Mouse (Mus musculus) megakaryocyte, embryonic 14.5 days (primary cell): ENCODE results near the gene Senp1. TPM values are rescaled to one million over a fixed set of nuclear protein-coding genes. Genes with fewer than 3 reads are reported as not detected.

Experiments
- H3K27me3 ChIP-seq: replicated peaks from 2 replicates; pipeline ENCODE3; 2012; ENCODE audit warnings: inconsistent platforms
- H3K36me3 ChIP-seq: replicated peaks from 2 replicates; pipeline ENCODE3; 2012; ENCODE audit warnings: low read length, inconsistent platforms, mixed read lengths
- H3K4me1 ChIP-seq: 2 replicates; pipeline ENCODE4 v1.6.1; 2012; ENCODE audit warnings: inconsistent platforms
- H3K4me3 ChIP-seq: replicated peaks from 2 replicates; pipeline ENCODE3; 2012; ENCODE audit warnings: moderate library complexity, mild to moderate bottlenecking, inconsistent platforms
- H3K9me3 ChIP-seq: 2 replicates; pipeline ENCODE4 v1.6.1; 2012; ENCODE audit warnings: inconsistent platforms
- FLI1 ChIP-seq: IDR thresholded peaks from 2 replicates; pipeline ENCODE4 v1.6.1; 2012; ENCODE audit warnings: low read length, inconsistent platforms, mixed read lengths
- GATA1 ChIP-seq: IDR thresholded peaks from 3 replicates; pipeline ENCODE4 v1.6.1; 2012; ENCODE audit warnings: mixed read lengths, low read length, inconsistent platforms, borderline replicate concordance
- polyA plus RNA-seq: library from polyadenylated mRNA; stranded (reverse); fragments of >175 nt; gene quantifications from 2 replicates; pipeline ENCODE4 v1.2.3, GENCODE M21; 2012; ENCODE audit warnings: low replicate concordance; ENCODE audit not compliant: insufficient read depth

The Senp1 gene
- polyA plus RNA-seq, 1 experiment: 5.1 TPM

DNA sequence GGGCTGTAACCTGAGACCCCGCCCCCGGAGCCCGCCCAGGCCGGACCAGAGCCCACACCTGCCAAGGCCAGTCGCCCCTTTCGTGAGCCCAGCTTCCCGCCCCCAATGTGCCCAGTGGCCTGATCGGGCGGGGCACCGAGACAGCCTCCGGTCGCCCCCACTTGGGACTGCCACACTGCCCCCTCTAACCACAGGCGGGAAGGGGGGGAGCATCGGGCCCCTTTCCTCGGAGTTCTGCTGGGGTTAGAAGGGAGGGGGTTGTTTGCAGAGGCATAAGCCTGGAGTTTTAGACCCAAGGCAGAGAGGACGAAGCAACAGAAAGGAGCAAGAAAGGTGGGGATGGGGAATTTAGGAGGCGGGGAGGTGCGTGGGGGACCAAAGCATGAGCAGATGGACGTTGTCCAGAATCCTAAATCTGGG lies 88.8 kb downstream of the Senp1 start:
- H3K27me3 ChIP-seq: peaks cover 96% of the 10 kb centered on the region
- H3K9me3 ChIP-seq: peaks cover 6% of the 10 kb centered on the region; the same call in 1 of the 2 replicates
- H3K4me1 ChIP-seq: peaks cover 53% of the 10 kb centered on the region
- TF ChIP-seq GATA1 (no peak), FLI1 (no peak)
- H3K4me3 ChIP-seq: peak overlapping the region; percentile 18
- H3K36me3 ChIP-seq: no peaks in the 10 kb centered on the region

DNA sequence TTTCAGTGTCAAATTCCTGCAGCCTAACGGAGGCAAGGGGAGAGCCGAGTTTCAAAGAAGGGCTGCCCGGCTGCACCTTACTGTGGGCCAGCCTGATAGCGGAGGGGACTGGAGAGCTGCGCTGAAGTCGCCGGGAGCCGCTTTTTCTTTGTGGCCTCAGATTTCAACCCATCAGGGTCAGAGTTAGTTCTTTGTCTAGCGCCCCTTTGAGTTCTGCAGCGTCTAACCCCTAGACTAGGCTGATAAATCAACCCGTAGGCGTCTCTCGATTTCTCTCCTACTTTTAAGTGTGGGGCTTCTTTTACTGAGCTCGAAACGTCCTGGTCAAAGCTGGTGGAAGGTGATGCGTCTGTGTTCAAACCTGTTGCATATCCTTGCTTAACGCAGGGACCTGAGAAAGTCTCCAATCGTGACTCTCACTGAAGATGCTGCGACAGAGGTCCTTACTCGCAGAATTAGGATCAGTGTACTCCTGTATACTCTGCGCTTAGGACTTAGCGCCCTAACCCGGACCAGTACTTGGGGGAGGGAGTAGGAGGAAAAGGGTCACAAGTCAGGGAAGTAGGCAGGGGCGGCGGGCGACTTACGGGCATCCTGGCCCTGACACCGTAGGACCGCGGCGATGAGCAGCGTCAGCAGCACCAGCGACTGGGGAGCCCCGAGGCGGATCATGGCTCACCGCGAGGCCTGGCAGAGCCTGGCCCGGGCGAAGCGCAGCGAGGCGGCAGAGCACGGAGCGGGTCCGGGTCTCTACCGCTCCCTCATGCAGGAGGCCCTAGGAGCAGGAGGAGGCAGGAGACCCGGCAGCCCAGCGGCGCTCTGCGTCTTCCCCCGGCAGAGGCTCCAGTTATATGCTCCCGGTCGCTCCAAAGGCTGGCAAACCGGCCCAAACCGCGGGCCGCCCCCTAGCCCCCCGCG lies 89.5 kb downstream of the Senp1 start, which contains the start of gene Col2a1:
Col2a1 (minus strand) TSS at position 874 of the 918 bp plus-strand sequence.
- no peaks in the 10 kb centered on the region for H3K36me3 ChIP-seq
- TF ChIP-seq GATA1 (no peak), FLI1 (no peak)
- H3K4me3 ChIP-seq: peak within 1 kb of the TSS; percentile 67
- H3K27me3 ChIP-seq: peaks cover 97% of the 10 kb centered on the region
- peaks cover 11% of the 10 kb centered on the region; the same call in 1 of the 2 replicates for H3K9me3 ChIP-seq
- H3K4me1 ChIP-seq: peaks cover 59% of the 10 kb centered on the region

- H3K9me3 ChIP-seq: peaks cover 11% of the 10 kb centered on the region; the same call in 1 of the 2 replicates
- H3K4me1 ChIP-seq: peaks cover 60% of the 10 kb centered on the region
- H3K36me3 ChIP-seq: no peaks in the 10 kb centered on the region
- H3K4me3 ChIP-seq: peak overlapping the region; percentile 44
- TF ChIP-seq GATA1: no peak
- no peak for TF ChIP-seq FLI1
- peaks cover 97% of the 10 kb centered on the region for H3K27me3 ChIP-seq
Measured at GRCm38 (mm10) chr15:98002991-98003821, 90.3 kb downstream of the Senp1 start.

GRCm38 (mm10) chr15:98002113-98002990 lies 91.2 kb downstream of the Senp1 start:
- TF ChIP-seq FLI1: no peak
- no peak for TF ChIP-seq GATA1
- Histone ChIP-seq H3K36me3 (no peaks in the 10 kb centered on the region), H3K27me3 (peaks cover 98% of the 10 kb centered on the region), H3K9me3 (peaks cover 11% of the 10 kb centered on the region; the same call in 1 of the 2 replicates), H3K4me3 (peak overlapping the region; percentile 59), H3K4me1 (peaks cover 65% of the 10 kb centered on the region)

- peak overlapping the region; percentile 59 for H3K4me3 ChIP-seq
- no peaks in the 10 kb centered on the region for H3K36me3 ChIP-seq
- TF ChIP-seq FLI1 (no peak), GATA1 (no peak)
- H3K9me3 ChIP-seq: peaks cover 11% of the 10 kb centered on the region; the same call in 1 of the 2 replicates
- H3K27me3 ChIP-seq: peaks cover 99% of the 10 kb centered on the region
- H3K4me1 ChIP-seq: peaks cover 65% of the 10 kb centered on the region
Measured at GRCm38 (mm10) chr15:98001321-98002112, 92.0 kb downstream of the Senp1 start.

DNA sequence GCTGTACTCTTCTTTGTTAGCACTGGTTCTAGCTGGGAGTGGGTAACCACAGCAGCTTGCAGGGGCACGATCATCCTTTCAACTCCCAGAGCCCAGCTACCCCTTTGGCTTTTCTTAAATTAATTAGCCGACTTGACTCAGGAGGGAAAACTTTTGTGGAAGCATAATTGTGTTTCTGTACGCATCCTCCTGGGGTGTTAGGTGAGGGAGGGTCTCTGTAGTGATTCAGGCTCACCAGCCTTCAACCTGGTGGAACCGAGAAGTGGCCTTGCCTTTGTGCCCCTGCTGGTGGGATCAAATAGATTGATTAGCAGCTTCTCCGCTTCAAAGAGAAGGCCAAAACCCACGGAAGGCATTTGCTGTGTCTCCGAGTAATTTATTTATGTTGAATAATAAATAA lies 93.6 kb downstream of the Senp1 start:
- TF ChIP-seq FLI1 (no peak), GATA1 (no peak)
- peaks cover 99% of the 10 kb centered on the region for H3K27me3 ChIP-seq

DNA sequence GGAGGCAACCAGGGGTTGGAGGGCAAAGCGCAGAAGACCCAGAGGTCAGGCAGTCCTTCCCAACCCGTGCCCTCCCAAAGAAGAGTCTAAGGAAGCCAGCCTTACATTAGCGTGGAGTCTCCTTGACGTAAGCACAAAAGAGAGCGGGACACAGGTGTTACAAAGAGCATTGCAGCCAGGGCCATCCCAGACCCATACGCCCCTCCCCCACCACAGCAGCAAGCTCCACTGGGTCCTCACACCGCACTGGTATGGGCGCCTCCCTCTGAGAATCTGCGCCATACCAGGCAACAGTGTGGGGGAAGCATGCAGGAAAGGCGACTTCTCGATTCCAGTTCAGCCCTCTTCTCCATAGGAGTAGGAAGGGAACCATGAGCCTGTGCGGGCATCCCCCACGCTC lies 94.0 kb downstream of the Senp1 start:
- Histone ChIP-seq H3K9me3 (0 out of 2 replicates have a peak, but pooled peaks cover 8% of the 10 kb centered on the region), H3K36me3 (no peaks in the 10 kb centered on the region), H3K4me1 (peaks cover 58% of the 10 kb centered on the region), H3K4me3 (peak overlapping the region; percentile 18), H3K27me3 (peaks cover 99% of the 10 kb centered on the region)
- no peak for TF ChIP-seq GATA1
- TF ChIP-seq FLI1: no peak

More for the DNA sequence above, 93.6 kb downstream of the Senp1 start:
- Histone ChIP-seq H3K36me3 (no peaks in the 10 kb centered on the region), H3K4me1 (peaks cover 62% of the 10 kb centered on the region), H3K9me3 (0 out of 2 replicates have a peak, but pooled peaks cover 8% of the 10 kb centered on the region), H3K4me3 (peak overlapping the region; percentile 18)

DNA sequence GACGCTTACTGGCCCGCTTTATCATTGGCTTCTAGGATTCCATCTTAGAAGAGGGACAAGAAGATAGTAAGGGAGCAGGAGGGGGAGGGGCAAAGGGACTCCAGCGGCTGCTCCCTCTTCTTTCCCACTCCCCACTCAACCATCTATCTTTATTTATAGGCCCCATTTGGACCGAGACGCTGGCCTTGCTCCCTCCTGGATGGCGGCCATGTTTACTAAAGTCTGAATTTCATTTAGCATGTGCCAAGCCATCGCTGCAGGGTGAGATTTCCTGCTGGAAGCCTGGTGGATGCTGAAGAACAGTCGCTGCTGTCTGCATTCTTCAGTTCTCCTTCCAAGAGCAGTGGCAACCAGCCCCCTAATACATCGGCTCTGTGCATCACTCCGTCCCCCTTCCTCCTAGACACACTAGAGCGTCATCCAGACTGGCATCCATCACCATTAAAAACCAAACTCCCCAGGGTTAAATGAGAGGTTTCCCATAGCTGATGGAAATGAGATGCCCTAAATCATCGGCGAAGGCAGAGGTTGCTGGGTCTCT lies 96.8 kb downstream of the Senp1 start:
- no peak for TF ChIP-seq GATA1
- no peak for TF ChIP-seq FLI1
- H3K4me1 ChIP-seq: peaks cover 31% of the 10 kb centered on the region
- no peaks in the 10 kb centered on the region for H3K36me3 ChIP-seq
- 0 out of 2 replicates have a peak, but pooled peaks cover 8% of the 10 kb centered on the region for H3K9me3 ChIP-seq
- no peak overlapping the region for H3K4me3 ChIP-seq
- H3K27me3 ChIP-seq: peaks cover 99% of the 10 kb centered on the region
